Mouse (Mus musculus) brain, adult 10 weeks (tissue): ENCODE data around the gene Gm5678. TPM values are rescaled to one million over a fixed set of nuclear protein-coding genes. Genes with fewer than 3 reads are reported as not detected.

ENCODE experiments used
- polyA plus RNA-seq: library from polyadenylated mRNA; stranded (reverse); fragments of 350-450 nt; fragmentation: Illumina TruSeq; extraction: RNeasy Lipid Tissue Mini Kit (QIAGEN cat#74804); gene quantifications from one replicate; pipeline ENCODE4 v1.2.3, GENCODE M21; 2015; ENCODE audit warnings: low read depth, low replicate concordance

Gene Gm5678
- 0.71 TPM for polyA plus RNA-seq

DNA sequence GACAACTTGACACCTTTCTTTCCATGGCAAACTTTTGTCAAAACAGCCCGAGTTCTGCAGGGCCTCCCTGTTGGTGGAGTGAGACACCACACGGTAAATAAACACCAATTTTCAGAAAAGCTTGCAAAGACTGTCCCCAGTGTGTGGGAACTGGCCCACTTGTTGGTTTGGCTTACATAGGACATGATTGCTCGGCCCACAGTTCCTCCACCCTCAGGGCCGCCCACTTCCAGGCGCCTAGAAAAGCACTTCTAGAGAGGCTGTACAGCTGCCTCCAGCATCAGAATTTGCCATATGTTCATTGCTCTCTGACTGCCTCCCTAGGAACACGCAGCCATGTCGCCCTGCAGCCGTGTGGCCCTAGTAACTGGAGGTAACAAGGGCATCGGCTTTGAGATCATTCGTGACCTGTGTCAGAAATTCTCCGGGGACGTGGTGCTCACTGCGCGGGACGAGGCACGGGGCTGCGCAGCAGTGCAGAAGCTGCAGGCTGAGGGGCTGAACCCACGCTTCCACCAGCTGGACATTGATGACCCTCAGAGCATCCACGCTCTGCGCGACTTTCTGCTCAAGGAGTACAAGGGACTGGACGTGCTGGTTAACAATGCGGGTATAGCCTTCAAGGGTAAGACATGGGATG, at the start of gene Gm5678:
TSS of gene Gm5678 (plus strand) at position 337 of the 640 bp plus-strand sequence.

GRCm38 (mm10) chr16:93603439-93604212, 24.3 kb upstream of the Gm5678 start, which contains the start of gene Setd4:
Gene Setd4 (minus strand): TSS chr16:93604063.

DNA sequence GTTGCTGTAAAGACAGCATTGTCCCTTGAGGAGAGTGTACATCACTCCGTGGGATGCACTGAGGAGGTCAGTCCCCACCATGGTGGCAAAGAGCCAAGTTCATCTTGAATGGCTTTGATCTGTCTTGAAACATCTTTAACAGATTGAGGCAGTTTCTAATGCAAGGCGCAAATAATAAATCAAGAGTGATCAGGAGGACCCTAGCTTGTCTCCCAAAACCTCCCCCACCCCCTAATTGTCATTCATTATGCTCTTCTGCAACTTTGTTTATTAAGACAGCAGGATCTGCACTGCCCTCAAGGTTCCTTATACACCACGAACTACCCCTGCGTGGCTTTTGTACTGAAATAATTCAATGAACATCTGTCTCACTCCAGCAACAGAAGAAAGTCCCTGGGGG, 22.3 kb upstream of the Gm5678 start, which contains the start of gene Cbr1:
TSS of gene Cbr1 (plus strand) at position 301 of the 400 bp plus-strand sequence.

Other genes starting within 250 kb of the Gm5678 start
- gene Setd4, start 24.0 kb upstream of the Gm5678 start, polyA plus RNA-seq, result 11.5 TPM
- gene Cbr1, start 22.2 kb upstream of the Gm5678 start, polyA plus RNA-seq, result 129 TPM
- 22.1 TPM for gene Cbr3, start 55.1 kb downstream of the Gm5678 start, polyA plus RNA-seq
- gene Dop1b, start 83.8 kb downstream of the Gm5678 start, polyA plus RNA-seq, result 52.4 TPM
- 20.6 TPM for gene Morc3, start 204.0 kb downstream of the Gm5678 start, polyA plus RNA-seq